Mouse (Mus musculus) forebrain, embryonic 12.5 days (tissue): Measurements from ENCODE around the gene Arhgef18. TPM values are rescaled to one million over a fixed set of nuclear protein-coding genes. Genes with fewer than 3 reads are reported as not detected.

ENCODE experiments used
- ATAC-seq: fragments of 200-750 bp; cut with Nextera tagmentation; 2 replicates; pipeline ENCODE4 v1.8.0; 2017; ENCODE audit warnings: moderate TSS enrichment; ENCODE audit not compliant: low FRiP score
- H3K27ac ChIP-seq: fragments of 300-500 bp; sonication (generic); 2 replicates; pipeline ENCODE4 v1.5.1; 2016; ENCODE audit warnings: mild to moderate bottlenecking
- H3K27me3 ChIP-seq: fragments of 300-500 bp; sonication (generic); 2 replicates; pipeline ENCODE4 v1.6.1; 2016; ENCODE audit warnings: mild to moderate bottlenecking
- H3K36me3 ChIP-seq: fragments of 300-500 bp; sonication (generic); replicated peaks from 2 replicates; pipeline ENCODE4 v1.6.1; 2016; ENCODE audit warnings: mild to moderate bottlenecking
- H3K4me1 ChIP-seq: fragments of 300-500 bp; sonication (generic); 2 replicates; pipeline ENCODE4 v1.6.1; 2016
- H3K4me2 ChIP-seq: fragments of 300-500 bp; sonication (generic); 2 replicates; pipeline ENCODE4 v1.6.1; 2016; ENCODE audit warnings: mild to moderate bottlenecking, moderate library complexity
- H3K4me3 ChIP-seq: fragments of 300-500 bp; sonication (generic); replicated peaks from 2 replicates; pipeline ENCODE4 v1.5.1; 2016; ENCODE audit warnings: mild to moderate bottlenecking
- H3K9ac ChIP-seq: fragments of 300-500 bp; sonication (generic); 2 replicates; pipeline ENCODE4 v1.6.1; 2016; ENCODE audit warnings: mild to moderate bottlenecking
- H3K9me3 ChIP-seq: fragments of 300-500 bp; sonication (generic); 2 replicates; pipeline ENCODE4 v1.6.1; 2016
- WGBS: fragments of 180-500 bp; shearing (Covaris S2); methylation state at CpG from one replicate; pipeline ENCODE4 v1.1.7; 2016; 5-methylcytosine and 5-hydroxymethylcytosine counted together
- polyA plus RNA-seq: library from polyadenylated mRNA; unstranded; fragments of >200 nt; fragmentation: Nextera tagmentation; extraction: Ambion mirVana; gene quantifications from 2 replicates; pipeline ENCODE4 v1.2.1, GENCODE M21; 2016

The Arhgef18 gene
- polyA plus RNA-seq, 1 experiment from 2014 or later = 13.4 TPM

DNA sequence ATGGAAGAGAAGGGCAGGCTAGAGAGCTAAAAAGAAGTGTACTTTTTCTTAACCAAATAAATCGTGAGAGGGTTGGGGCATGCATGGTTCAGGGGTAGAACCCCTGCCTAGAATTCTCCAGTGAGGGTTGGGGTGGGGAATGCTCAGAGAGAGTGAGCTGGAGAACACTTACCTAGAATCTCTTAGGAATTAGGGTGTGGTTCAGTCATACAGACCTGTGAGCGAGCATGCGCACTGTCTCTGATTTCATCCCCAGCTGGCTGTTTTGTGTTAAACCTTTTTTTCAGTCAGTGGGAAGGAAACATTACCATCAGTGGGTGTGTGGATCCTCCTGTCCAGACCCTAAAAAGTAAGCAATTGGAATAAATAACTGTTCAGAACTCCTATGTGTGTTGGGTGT is 33.4 kb downstream of the Arhgef18 start:
- WGBS = 94% methylated on average over 3 of the region's 3 CpGs
- Histone ChIP-seq H3K27ac (no peak overlapping the region), H3K4me3 (no peak overlapping the region), H3K27me3 (no peaks in the 10 kb centered on the region), H3K4me2 (no peak overlapping the region), H3K36me3 (peaks cover 24% of the 10 kb centered on the region), H3K9me3 (no peaks in the 10 kb centered on the region), H3K4me1 (no peaks in the 10 kb centered on the region), H3K9ac (no peak overlapping the region)
- ATAC-seq = no peak

DNA sequence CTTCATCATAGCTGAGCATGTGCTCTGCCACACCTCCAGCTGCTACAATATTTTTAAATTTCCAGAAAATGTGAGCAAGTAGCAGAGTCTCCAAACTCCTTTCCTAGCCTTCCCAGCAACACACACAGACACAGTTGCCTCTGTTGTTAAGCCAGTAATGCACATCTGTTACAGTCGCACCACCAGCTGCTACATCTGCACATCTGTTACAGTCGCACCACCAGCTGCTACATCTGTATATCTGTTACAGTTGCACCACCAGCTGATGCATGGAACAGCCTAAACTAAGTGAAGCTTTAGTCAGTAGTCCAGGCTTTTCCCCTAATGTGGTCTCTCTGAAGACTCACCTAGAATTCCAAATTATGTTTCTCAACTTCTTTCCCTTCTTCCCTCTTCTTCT is 35.6 kb downstream of the Arhgef18 start:
- H3K27me3 ChIP-seq = no peaks in the 10 kb centered on the region
- H3K27ac ChIP-seq = no peak overlapping the region
- H3K4me2 ChIP-seq = no peak overlapping the region
- peaks cover 44% of the 10 kb centered on the region for H3K36me3 ChIP-seq
- H3K4me3 ChIP-seq = no peak overlapping the region
- no peak overlapping the region for H3K9ac ChIP-seq
- WGBS = 92% methylated on average over 2 of the region's 2 CpGs
- ATAC-seq = no peak
- H3K9me3 ChIP-seq = no peaks in the 10 kb centered on the region
- no peaks in the 10 kb centered on the region for H3K4me1 ChIP-seq

DNA sequence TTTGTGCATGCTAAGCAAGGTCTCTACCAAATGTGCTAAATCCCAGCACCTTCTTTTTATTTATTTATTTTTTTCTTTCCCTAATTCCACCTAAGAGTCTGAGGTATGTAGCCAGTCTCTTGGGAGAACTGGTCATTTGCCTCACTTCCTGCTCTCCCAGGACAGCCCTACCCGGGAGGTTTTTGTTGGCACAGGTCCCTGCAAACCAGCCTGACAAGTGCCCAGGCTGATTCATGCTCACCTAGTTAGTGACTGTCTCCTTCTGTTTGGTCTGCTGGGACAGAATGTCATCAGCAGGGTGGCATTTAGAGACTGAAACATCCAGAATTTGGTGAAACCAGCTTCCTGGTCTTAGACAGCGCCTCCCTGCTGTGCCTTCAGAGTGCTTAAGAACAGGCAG is 37.2 kb downstream of the Arhgef18 start:
- H3K4me2 ChIP-seq = no peak overlapping the region
- H3K27me3 ChIP-seq = no peaks in the 10 kb centered on the region
- H3K4me1 ChIP-seq = no peaks in the 10 kb centered on the region
- 81% methylated on average over 2 of the region's 2 CpGs for WGBS
- H3K9ac ChIP-seq = no peak overlapping the region
- peaks cover 53% of the 10 kb centered on the region for H3K36me3 ChIP-seq
- H3K4me3 ChIP-seq = no peak overlapping the region
- no peak overlapping the region for H3K27ac ChIP-seq
- no peak for ATAC-seq
- H3K9me3 ChIP-seq = no peaks in the 10 kb centered on the region

DNA sequence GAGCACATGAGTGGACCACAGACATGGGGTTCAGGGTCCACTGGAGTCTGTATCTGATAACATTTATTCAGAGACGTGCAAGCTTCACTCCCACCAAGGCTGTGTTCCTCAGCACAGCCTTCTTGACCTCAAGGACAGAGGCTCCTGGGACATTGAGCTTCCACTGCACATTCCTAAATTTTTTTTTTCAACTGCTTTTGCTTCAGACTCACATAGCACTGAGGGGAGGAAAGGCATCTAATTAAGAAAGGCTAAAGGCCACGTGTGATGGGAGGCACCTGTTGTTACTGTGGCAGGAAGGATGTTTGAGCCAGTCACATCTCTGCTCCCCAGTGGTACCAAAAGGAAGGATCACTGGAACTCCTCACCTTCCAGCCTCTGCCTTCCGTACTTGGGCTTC is 38.3 kb downstream of the Arhgef18 start:
- Histone ChIP-seq H3K27ac (no peak overlapping the region), H3K4me3 (no peak overlapping the region), H3K27me3 (no peaks in the 10 kb centered on the region), H3K4me2 (no peak overlapping the region), H3K9me3 (no peaks in the 10 kb centered on the region), H3K9ac (no peak overlapping the region), H3K36me3 (peaks cover 63% of the 10 kb centered on the region), H3K4me1 (no peaks in the 10 kb centered on the region)
- no peak for ATAC-seq
- 89% methylated on average over 3 of the region's 3 CpGs for WGBS

DNA sequence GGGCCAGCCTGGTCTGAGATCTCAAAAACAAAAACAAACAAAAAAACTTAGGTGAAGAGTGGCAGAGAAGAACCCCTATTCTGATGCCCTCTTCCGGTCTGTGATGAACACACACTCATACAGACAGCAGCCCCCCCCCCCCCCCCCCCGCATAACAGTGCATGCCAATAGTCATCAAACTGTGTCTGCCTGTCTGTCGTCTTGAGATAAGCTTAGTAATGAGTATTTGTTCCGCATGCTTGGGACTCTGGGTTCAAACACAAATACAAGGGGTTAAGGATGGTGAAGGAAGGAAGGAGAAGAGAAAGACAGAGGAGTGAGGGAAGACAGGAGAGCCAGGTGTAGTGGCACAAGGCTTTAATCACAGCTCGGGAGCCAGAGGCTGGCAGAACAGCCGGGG is 43.7 kb downstream of the Arhgef18 start:
- H3K27ac ChIP-seq = no peak overlapping the region
- peaks cover 85% of the 10 kb centered on the region for H3K36me3 ChIP-seq
- no peaks in the 10 kb centered on the region for H3K4me1 ChIP-seq
- WGBS = 88% methylated on average over 5 of the region's 6 CpGs
- H3K9ac ChIP-seq = no peak overlapping the region
- H3K4me3 ChIP-seq = no peak overlapping the region
- H3K9me3 ChIP-seq = no peaks in the 10 kb centered on the region
- H3K27me3 ChIP-seq = no peaks in the 10 kb centered on the region
- H3K4me2 ChIP-seq = no peak overlapping the region
- no peak for ATAC-seq

DNA sequence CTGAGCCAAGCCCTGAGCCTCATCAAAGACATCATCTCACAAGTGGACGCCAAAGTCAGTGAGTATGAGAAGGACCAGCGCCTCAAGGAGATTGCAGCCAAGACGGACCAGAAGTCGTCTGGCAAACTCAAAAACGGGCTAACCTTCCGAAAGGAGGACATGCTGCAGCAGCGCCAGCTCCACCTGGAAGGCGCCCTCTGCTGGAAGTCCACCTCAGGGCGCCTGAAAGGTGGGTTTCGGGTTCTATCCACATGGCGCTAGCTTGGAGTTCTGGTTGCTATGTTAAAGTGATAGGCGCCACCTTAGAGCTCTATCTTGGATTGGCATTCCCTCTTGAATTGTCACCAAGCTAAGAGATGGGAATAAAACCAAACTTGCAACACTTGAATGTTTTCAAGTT is 46.7 kb downstream of the Arhgef18 start:
- WGBS = 82% methylated on average over 12 of the region's 12 CpGs
- peaks cover 68% of the 10 kb centered on the region for H3K36me3 ChIP-seq
- H3K27ac ChIP-seq = no peak overlapping the region
- H3K4me1 ChIP-seq = no peaks in the 10 kb centered on the region
- H3K9ac ChIP-seq = no peak overlapping the region
- H3K4me3 ChIP-seq = no peak overlapping the region
- no peak overlapping the region for H3K4me2 ChIP-seq
- H3K9me3 ChIP-seq = no peaks in the 10 kb centered on the region
- no peak for ATAC-seq
- H3K27me3 ChIP-seq = no peaks in the 10 kb centered on the region

DNA sequence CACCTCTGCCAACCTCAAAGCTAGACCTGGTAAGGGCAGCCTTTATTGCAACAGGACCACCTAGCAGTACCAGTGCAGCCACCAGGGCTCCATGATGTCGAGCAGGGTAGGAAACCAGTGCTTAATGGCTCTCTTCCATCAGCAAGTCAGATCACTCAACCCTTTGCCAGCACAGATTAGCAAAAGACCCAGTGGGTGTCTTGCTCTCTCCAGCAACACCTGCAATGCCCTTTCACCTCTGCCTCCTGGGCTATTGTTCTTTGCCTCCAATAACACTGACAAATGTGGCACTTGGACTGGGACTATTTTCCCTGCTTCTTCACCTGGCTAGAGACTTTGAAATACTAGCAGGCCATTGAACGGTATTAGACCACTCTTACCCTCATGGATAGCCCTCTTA is 56.4 kb downstream of the Arhgef18 start:
- Histone ChIP-seq H3K4me2 (no peak overlapping the region), H3K9ac (no peak overlapping the region), H3K9me3 (no peaks in the 10 kb centered on the region), H3K4me3 (no peak overlapping the region), H3K27me3 (no peaks in the 10 kb centered on the region), H3K36me3 (peaks cover 84% of the 10 kb centered on the region), H3K27ac (no peak overlapping the region), H3K4me1 (no peaks in the 10 kb centered on the region)
- WGBS = 90% methylated on average over 2 of the region's 2 CpGs
- ATAC-seq = no peak

DNA sequence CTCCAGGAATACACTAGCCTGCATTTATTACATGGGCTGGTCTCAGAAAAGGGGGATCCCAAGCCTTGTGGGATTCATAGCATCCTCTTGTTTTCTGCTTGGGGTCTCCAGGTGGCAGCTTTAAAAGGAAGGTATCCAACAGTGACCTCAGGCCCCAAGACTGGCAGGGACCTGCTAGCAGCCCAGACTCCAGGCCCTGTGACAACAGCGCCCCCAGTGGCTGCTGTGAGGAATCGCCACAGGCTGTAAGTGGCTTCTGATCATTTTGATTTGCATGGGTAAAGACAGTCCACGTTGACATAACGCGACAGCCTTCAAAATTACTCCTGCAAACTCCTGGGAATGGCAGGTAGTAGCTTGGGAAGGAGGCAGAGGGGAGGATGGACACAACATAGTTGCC is 57.9 kb downstream of the Arhgef18 start:
- WGBS = 32% methylated on average over 5 of the region's 5 CpGs
- Histone ChIP-seq H3K4me2 (no peak overlapping the region), H3K27me3 (no peaks in the 10 kb centered on the region), H3K27ac (no peak overlapping the region), H3K4me1 (no peaks in the 10 kb centered on the region), H3K9me3 (no peaks in the 10 kb centered on the region), H3K4me3 (no peak overlapping the region), H3K36me3 (peaks cover 91% of the 10 kb centered on the region), H3K9ac (no peak overlapping the region)
- peak; percentile 43 for ATAC-seq

DNA sequence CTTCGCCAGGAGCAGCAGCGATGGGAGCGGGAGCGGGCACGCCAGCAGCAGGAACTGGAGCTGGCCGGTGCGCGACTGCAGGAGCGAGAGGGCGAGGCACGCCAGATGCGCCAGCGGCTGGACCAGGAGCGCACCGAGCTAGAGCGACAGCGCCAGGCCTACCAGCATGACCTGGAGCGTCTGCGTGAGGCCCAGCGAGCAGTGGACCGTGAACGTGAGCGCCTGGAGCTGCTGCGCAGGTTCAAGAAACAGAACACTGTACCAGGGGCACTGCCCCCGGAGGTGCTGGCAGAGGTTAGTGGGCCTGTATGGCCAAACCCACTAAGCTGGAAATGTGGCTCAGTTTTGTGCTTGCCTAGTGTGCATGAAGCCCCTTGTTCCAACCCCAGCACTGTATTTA is 59.2 kb downstream of the Arhgef18 start:
- ATAC-seq = no peak
- Histone ChIP-seq H3K4me1 (no peaks in the 10 kb centered on the region), H3K36me3 (peaks cover 96% of the 10 kb centered on the region), H3K27me3 (no peaks in the 10 kb centered on the region), H3K9ac (no peak overlapping the region), H3K27ac (no peak overlapping the region), H3K4me2 (no peak overlapping the region), H3K9me3 (no peaks in the 10 kb centered on the region), H3K4me3 (no peak overlapping the region)
- 94% methylated on average over 25 of the region's 25 CpGs for WGBS

DNA sequence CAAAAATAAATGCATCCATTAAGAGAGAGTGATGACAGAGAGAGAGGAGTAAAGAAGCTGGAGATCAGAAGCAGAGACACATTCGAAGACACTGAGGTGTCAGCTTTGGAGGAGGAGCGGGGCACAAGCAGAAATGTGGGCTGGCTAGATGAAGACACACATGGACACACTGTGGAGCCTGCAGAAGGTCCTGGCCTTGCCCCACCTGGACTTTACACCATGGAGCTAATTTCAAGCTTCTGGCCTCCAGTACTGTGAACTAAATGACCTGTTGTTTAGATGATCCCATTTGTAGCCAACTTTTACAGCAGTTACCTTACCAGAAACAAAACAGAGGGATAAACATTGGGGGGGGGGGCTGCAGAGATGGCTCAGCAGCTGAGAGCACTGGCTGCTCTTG is 70.4 kb downstream of the Arhgef18 start:
- Histone ChIP-seq H3K9ac (no peak overlapping the region), H3K9me3 (no peaks in the 10 kb centered on the region), H3K4me3 (no peak overlapping the region), H3K27me3 (no peaks in the 10 kb centered on the region), H3K36me3 (peaks cover 9% of the 10 kb centered on the region; the same call in 1 of the 2 replicates), H3K27ac (no peak overlapping the region), H3K4me2 (no peak overlapping the region), H3K4me1 (peaks cover 9% of the 10 kb centered on the region; the same call in 1 of the 2 replicates)
- WGBS = 86% methylated on average over 2 of the region's 2 CpGs
- ATAC-seq = no peak

DNA sequence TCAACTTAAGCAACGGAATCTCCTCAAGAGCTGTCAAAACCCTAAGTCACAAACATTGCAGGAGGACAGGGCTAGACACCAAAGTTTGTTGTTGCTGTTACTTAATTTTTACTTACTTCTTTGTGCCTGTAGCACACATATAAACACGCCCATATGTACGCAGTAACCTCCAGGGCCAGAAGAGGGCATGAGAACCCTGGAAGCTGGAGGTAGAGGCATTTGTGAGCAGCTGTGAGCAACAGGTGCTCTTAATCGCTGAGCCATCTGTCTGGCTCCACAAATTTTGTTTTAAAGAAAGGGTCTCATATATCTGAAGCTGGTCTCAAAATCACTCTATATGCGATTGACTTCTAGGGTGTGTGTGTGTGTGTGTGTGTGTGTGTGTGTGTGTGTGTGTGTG is 71.5 kb downstream of the Arhgef18 start:
- WGBS = 53% methylated on average over 5 of the region's 5 CpGs
- no peak overlapping the region for H3K27ac ChIP-seq
- H3K4me3 ChIP-seq = no peak overlapping the region

DNA sequence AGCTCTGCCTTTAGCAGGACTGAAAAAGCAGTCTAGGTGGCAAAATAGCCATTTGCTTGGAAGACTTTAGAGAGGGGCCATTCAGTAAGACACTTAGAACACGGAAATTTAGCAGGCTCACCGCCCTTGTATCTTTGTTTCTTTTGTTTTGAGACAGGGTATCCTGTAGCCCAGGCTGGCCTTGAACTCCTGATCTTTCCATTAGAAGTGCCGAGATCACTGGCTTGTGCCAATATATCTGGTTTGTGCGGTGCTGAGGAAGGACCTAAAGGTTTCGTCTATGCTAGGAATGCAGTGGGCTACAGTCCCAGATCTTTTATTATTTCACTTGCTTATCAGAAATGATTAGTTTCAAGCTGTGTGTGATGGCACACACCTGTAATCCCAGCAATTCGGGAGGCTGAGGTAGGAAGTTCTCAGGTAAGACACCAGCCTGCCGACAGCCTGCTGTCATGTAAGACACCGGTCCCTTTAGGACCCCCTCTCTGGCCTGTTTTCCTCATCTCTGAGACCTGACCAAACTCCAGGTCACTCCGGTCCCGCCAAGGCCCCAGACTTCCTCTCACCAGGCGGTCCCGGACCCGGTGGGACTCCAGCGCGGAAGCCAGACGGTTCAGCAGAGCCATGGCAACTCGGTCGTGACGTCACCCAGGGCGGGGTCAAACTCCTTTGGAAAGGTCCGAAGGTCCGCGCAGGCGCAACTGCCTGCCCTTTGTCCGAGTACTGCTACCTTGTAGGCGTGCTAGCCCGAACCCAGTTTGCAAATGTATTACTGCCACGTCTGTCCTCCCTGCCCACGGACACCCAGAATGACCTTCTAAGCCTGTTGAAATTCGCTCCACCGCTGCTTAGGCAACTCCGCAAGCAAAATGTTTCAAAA is 74.4 kb downstream of the Arhgef18 start, which contains the start of gene Pex11g:
Gene Pex11g, minus strand, starts transcription at position 675 of the 880 bp plus-strand sequence.
- peak within 1 kb of the TSS; percentile 70 for H3K9ac ChIP-seq
- H3K9me3 ChIP-seq = no peaks in the 10 kb centered on the region
- peak; percentile 93 for ATAC-seq
- WGBS = 8% methylated on average over 32 of the region's 32 CpGs
- H3K4me1 ChIP-seq = peaks cover 10% of the 10 kb centered on the region; the same call in 1 of the 2 replicates
- peak within 1 kb of the TSS; percentile 78 for H3K27ac ChIP-seq
- H3K4me3 ChIP-seq = peak within 1 kb of the TSS; percentile 43
- no peaks in the 10 kb centered on the region for H3K36me3 ChIP-seq
- no peaks in the 10 kb centered on the region for H3K27me3 ChIP-seq
- peak within 1 kb of the TSS; percentile 62 for H3K4me2 ChIP-seq

More for the DNA sequence above, 71.5 kb downstream of the Arhgef18 start:
- no peaks in the 10 kb centered on the region for H3K27me3 ChIP-seq
- ATAC-seq = no peak
- 0 out of 2 replicates have a peak, but pooled peaks cover 6% of the 10 kb centered on the region for H3K36me3 ChIP-seq
- peaks cover 10% of the 10 kb centered on the region; the same call in 1 of the 2 replicates for H3K4me1 ChIP-seq
- H3K4me2 ChIP-seq = no peak overlapping the region
- H3K9ac ChIP-seq = no peak overlapping the region
- H3K9me3 ChIP-seq = no peaks in the 10 kb centered on the region
